Mouse (Mus musculus) kidney, postnatal 25 days (tissue): ENCODE results near the gene Creg2.
A peak's percentile ranks its signal among the peaks of the same experiment; 100 is the strongest.
"Not testable (repeated sequence)": the region's sequence is repeated elsewhere in the genome, so short reads cannot be mapped to it uniquely, and the experiment has no call there.

Source experiments
- DNase-seq, 2 experiments: peaks; one replicate each; pipeline ENCODE4 v3.0.0; 2021; ENCODE audit warnings: mixed read lengths in 2 of 2

Gene Creg2

GRCm38 (mm10) chr1:39593836-39594235 lies 57.4 kb downstream of the Creg2 start:
- peak in 1 of 2 experiments; percentile 36 for DNase-seq

- peak; percentile 60 to 74 for DNase-seq
Measured at GRCm38 (mm10) chr1:39592090-39592489, 59.2 kb downstream of the Creg2 start.

GRCm38 (mm10) chr1:39591557-39591956 lies 59.7 kb downstream of the Creg2 start:
- not testable (repeated sequence) for DNase-seq

GRCm38 (mm10) chr1:39590193-39590592 lies 61.1 kb downstream of the Creg2 start:
- DNase-seq = no peak

GRCm38 (mm10) chr1:39585416-39585815 lies 65.9 kb downstream of the Creg2 start:
- DNase-seq = no peak

GRCm38 (mm10) chr1:39583173-39583572 lies 68.1 kb downstream of the Creg2 start:
- no peak for DNase-seq

GRCm38 (mm10) chr1:39581215-39581614 lies 70.1 kb downstream of the Creg2 start:
- no peak for DNase-seq

- no peak for DNase-seq
Measured at GRCm38 (mm10) chr1:39579139-39579538, 72.1 kb downstream of the Creg2 start.

- no peak for DNase-seq
Measured at GRCm38 (mm10) chr1:39578446-39578845, 72.8 kb downstream of the Creg2 start.

GRCm38 (mm10) chr1:39577253-39577705 lies 74.0 kb downstream of the Creg2 start, which contains the start of gene Rnf149:
Rnf149 (minus strand) TSS chr1:39577405.
- peak; percentile 94 to 96 for DNase-seq

- peak; percentile 47 to 72 for DNase-seq
Measured at GRCm38 (mm10) chr1:39576431-39577243, 74.6 kb downstream of the Creg2 start.

GRCm38 (mm10) chr1:39575778-39576375 lies 75.4 kb downstream of the Creg2 start:
- DNase-seq = no peak

GRCm38 (mm10) chr1:39573890-39574289 lies 77.4 kb downstream of the Creg2 start:
- no peak for DNase-seq

GRCm38 (mm10) chr1:39571653-39572052 lies 79.6 kb downstream of the Creg2 start:
- DNase-seq = no peak
